Mouse (Mus musculus) urinary bladder, postnatal 4 days (tissue): Measurements from ENCODE around the gene Snn.

ENCODE experiments used
- DNase-seq, 2 experiments: peaks; one replicate each; pipeline ENCODE4 v3.0.0; 2021 to 2022; ENCODE audit warnings: low spot score in 2 of 2

The Snn gene

GRCm38 (mm10) chr16:11047130-11047529 is 13.6 kb upstream of the Snn start:
- no peak for DNase-seq

GRCm38 (mm10) chr16:11050226-11050625 is 10.5 kb upstream of the Snn start:
- DNase-seq, result no peak

- DNase-seq, result no peak
These were observed 9.6 kb upstream of the Snn start for GRCm38 (mm10) chr16:11051134-11051533.

- DNase-seq, result no peak
These were observed 6.3 kb upstream of the Snn start for GRCm38 (mm10) chr16:11054409-11054808.

GRCm38 (mm10) chr16:11054871-11055270 is 5.9 kb upstream of the Snn start:
- no peak for DNase-seq

GRCm38 (mm10) chr16:11055916-11056315 is 4.8 kb upstream of the Snn start:
- DNase-seq, result no peak

- DNase-seq, result peak; percentile 84 to 85
These were observed 2.3 kb downstream of the Snn start for GRCm38 (mm10) chr16:11062794-11063721.

- no peak for DNase-seq
These were observed 3.6 kb downstream of the Snn start for GRCm38 (mm10) chr16:11064341-11064740.

GRCm38 (mm10) chr16:11064742-11065141 is 4.0 kb downstream of the Snn start:
- DNase-seq, result no peak

- DNase-seq, result no peak
These were observed 4.7 kb downstream of the Snn start for GRCm38 (mm10) chr16:11065431-11065830.

- peak; percentile 97 to 98 for DNase-seq
These were observed 5.5 kb downstream of the Snn start, which contains the start of gene Litaf for GRCm38 (mm10) chr16:11066029-11066832. Gene Litaf, minus strand, starts transcription at chr16:11066157.

- DNase-seq, result peak; percentile 42 to 65
These were observed 6.1 kb downstream of the Snn start for GRCm38 (mm10) chr16:11066833-11067191.

GRCm38 (mm10) chr16:11068666-11069065 is 7.9 kb downstream of the Snn start:
- no peak for DNase-seq

- no peak for DNase-seq
These were observed 8.5 kb downstream of the Snn start for GRCm38 (mm10) chr16:11069271-11069670.

- no peak for DNase-seq
These were observed 9.1 kb downstream of the Snn start for GRCm38 (mm10) chr16:11069710-11070420.

GRCm38 (mm10) chr16:11071176-11071575 is 10.4 kb downstream of the Snn start:
- DNase-seq, result no peak

- DNase-seq, result no peak
These were observed 11.1 kb downstream of the Snn start for GRCm38 (mm10) chr16:11071887-11072286.

- DNase-seq, result no peak
These were observed 11.7 kb downstream of the Snn start for GRCm38 (mm10) chr16:11072454-11072853.

- no peak for DNase-seq
These were observed 12.3 kb downstream of the Snn start for GRCm38 (mm10) chr16:11073060-11073459.

- no peak for DNase-seq
These were observed 17.0 kb downstream of the Snn start for GRCm38 (mm10) chr16:11077601-11078201.

- no peak for DNase-seq
These were observed 17.6 kb downstream of the Snn start for GRCm38 (mm10) chr16:11078216-11078869.
